Mouse (Mus musculus) lung, embryonic 15.5 days (tissue): ENCODE results near the gene Col1a1. TPM values are rescaled to one million over a fixed set of nuclear protein-coding genes. Genes with fewer than 3 reads are reported as not detected.
"Not testable (repeated sequence)": the region's sequence is repeated elsewhere in the genome, so short reads cannot be mapped to it uniquely, and the experiment has no call there.

ENCODE experiments used
- ATAC-seq: fragments of 200-750 bp; cut with Nextera tagmentation; 2 replicates; pipeline ENCODE4 v1.8.0; 2017; ENCODE audit warnings: moderate number of reproducible peaks, borderline replicate concordance; ENCODE audit not compliant: low FRiP score, low TSS enrichment; ENCODE audit errors: extremely low read depth
- H3K27ac ChIP-seq: fragments of 300-500 bp; sonication (generic); 2 replicates; pipeline ENCODE4 v1.5.1; 2015; ENCODE audit warnings: moderate library complexity, mild to moderate bottlenecking, inconsistent platforms
- H3K27me3 ChIP-seq: fragments of 300-500 bp; sonication (generic); 2 replicates; pipeline ENCODE4 v1.6.1; 2015; ENCODE audit warnings: inconsistent platforms
- H3K36me3 ChIP-seq: fragments of 300-500 bp; sonication (generic); 2 replicates; pipeline ENCODE4 v1.6.1; 2015; ENCODE audit warnings: inconsistent platforms
- H3K4me1 ChIP-seq: fragments of 300-500 bp; sonication (generic); 2 replicates; pipeline ENCODE4 v1.6.1; 2015; ENCODE audit warnings: inconsistent platforms
- H3K4me2 ChIP-seq: fragments of 300-500 bp; sonication (generic); 2 replicates; pipeline ENCODE4 v1.6.1; 2015; ENCODE audit warnings: inconsistent platforms, mild to moderate bottlenecking, moderate library complexity
- H3K4me3 ChIP-seq: fragments of 300-500 bp; sonication (generic); 2 replicates; pipeline ENCODE4 v1.5.1; 2015; ENCODE audit warnings: mild to moderate bottlenecking, inconsistent platforms
- H3K9ac ChIP-seq: fragments of 300-500 bp; sonication (generic); 2 replicates; pipeline ENCODE4 v1.6.1; 2015; ENCODE audit warnings: inconsistent platforms
- H3K9me3 ChIP-seq: fragments of 300-500 bp; sonication (generic); 2 replicates; pipeline ENCODE4 v1.6.1; 2016; ENCODE audit warnings: inconsistent platforms
- WGBS: fragments of 180-500 bp; shearing (Covaris S2); methylation state at CpG from one replicate; pipeline ENCODE4 v1.1.7; 2015; 5-methylcytosine and 5-hydroxymethylcytosine counted together
- polyA plus RNA-seq: library from polyadenylated mRNA; unstranded; fragments of >200 nt; fragmentation: Nextera tagmentation; extraction: Ambion mirVana; gene quantifications from 2 replicates; pipeline ENCODE4 v1.2.1, GENCODE M21; 2015

Col1a1 gene
- polyA plus RNA-seq, 1 experiment from 2014 or later: 1,256 TPM

DNA sequence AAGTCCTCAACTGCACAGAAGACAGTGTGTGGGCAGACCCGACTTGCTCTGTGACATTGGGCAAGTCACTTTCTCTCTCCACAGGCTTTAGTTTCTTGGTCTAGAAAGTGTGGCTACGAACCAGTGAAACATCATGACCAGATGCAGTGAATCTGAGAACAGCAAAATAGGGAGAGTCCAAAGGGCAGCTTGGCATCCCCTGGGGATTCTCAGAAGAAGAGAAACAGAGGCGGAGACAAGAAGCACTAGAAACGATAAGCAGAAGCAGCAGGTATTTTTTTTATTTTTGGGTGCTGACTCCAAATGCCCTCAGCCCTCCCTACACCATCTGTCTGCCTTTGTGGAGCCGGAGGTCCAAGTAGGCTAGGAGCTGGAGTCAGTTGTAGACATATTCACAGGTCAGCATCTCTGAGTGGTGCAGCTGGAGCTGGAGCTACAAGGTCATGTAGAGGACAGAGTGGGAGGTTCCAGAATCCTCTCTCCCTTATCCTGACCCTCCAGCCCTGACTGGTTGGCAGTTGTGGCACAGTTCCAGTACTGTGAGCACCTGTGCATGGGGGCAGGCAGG, 26.6 kb downstream of the Col1a1 start:
- WGBS: 54% methylated on average over 5 of the region's 5 CpGs
- H3K27ac ChIP-seq: no peak overlapping the region
- H3K4me2 ChIP-seq: no peak overlapping the region
- no peaks in the 10 kb centered on the region for H3K27me3 ChIP-seq
- no peak for ATAC-seq
- H3K36me3 ChIP-seq: no peaks in the 10 kb centered on the region
- H3K9ac ChIP-seq: no peak overlapping the region
- peaks cover 28% of the 10 kb centered on the region for H3K4me1 ChIP-seq
- no peaks in the 10 kb centered on the region for H3K9me3 ChIP-seq
- no peak overlapping the region for H3K4me3 ChIP-seq

DNA sequence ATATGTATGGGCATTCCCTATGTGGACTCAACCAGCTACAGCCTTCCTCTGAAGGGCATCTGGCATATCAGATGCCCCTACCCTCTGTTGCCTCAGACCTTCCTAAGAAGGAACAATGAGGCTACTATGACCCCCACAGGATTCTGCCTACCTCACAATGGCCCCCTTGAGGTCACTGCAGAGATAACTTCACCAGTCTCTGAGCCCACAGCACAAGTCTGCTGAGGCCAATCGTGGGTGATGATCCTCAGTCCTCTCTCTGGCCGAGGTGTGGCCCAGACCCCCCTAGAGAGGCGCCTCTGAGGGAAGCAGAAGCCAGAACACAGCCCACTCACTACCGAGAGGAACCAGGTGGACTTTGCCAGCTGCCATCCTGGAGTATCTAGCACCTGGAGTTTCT, 31.4 kb downstream of the Col1a1 start, which contains the start of gene Hils1:
Gene Hils1 (plus strand): TSS at position 175 of the 400 bp plus-strand sequence.
- Histone ChIP-seq H3K9ac (no peak within 1 kb of the TSS), H3K27me3 (no peaks in the 10 kb centered on the region), H3K4me3 (no peak within 1 kb of the TSS), H3K36me3 (no peaks in the 10 kb centered on the region), H3K4me1 (0 out of 2 replicates have a peak, but pooled peaks cover 7% of the 10 kb centered on the region), H3K9me3 (no peaks in the 10 kb centered on the region), H3K4me2 (no peak within 1 kb of the TSS), H3K27ac (no peak within 1 kb of the TSS)
- WGBS: 31% methylated on average over 4 of the region's 4 CpGs
- no peak for ATAC-seq

DNA sequence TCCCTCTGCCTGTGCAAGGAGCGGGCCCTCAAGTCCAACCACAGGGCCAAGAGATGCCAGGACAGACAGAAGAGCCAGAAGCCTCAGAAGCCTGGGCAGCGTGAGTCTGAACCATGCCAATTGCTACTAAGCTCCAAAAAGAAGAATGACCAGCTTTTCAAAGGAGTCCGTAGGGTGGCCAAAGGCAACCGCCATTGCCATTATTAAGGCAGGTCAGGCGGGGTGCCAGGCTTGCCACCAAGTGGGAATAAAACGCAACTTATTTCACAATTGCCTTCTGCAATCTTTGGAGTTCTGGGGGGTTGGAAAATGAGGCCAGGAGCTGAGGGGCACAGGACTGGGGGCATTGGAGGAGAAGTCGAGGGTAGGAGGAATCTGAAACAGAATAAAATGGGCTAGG, 32.2 kb downstream of the Col1a1 start:
- Histone ChIP-seq H3K9me3 (no peaks in the 10 kb centered on the region), H3K27me3 (no peaks in the 10 kb centered on the region), H3K9ac (no peak overlapping the region), H3K4me1 (no peaks in the 10 kb centered on the region), H3K4me2 (no peak overlapping the region), H3K27ac (no peak overlapping the region), H3K4me3 (no peak overlapping the region), H3K36me3 (no peaks in the 10 kb centered on the region)
- 77% methylated on average over 7 of the region's 7 CpGs for WGBS
- no peak for ATAC-seq

DNA sequence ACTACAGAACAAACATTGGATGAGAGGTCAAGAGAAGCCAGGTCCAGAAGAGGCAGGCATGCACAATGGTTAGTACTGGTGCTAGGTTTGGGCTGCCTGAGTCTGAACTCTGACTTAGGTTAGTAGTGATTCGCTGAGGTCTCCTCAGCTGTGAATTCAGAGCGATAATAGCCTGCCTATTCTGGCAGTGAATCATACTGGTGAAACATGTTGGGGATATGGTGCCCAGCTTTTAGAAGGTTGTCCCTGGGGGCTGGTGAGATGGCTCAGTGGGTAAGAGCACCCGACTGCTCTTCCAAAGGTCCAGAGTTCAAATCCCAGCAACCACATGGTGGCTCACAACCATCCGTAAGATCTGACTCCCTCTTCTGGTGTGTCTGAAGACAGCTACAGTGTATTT, 33.7 kb downstream of the Col1a1 start:
- H3K4me3 ChIP-seq, H3K4me2 ChIP-seq, H3K4me1 ChIP-seq, ATAC-seq, H3K9ac ChIP-seq, H3K36me3 ChIP-seq, H3K27me3 ChIP-seq, H3K27ac ChIP-seq, H3K9me3 ChIP-seq: not testable (repeated sequence)
- 84% methylated on average over 4 of the region's 4 CpGs for WGBS

GRCm38 (mm10) chr11:94970210-94970943, 34.4 kb downstream of the Col1a1 start:
- no peaks in the 10 kb centered on the region for H3K9me3 ChIP-seq
- H3K36me3 ChIP-seq: no peaks in the 10 kb centered on the region
- H3K4me1 ChIP-seq: no peaks in the 10 kb centered on the region
- no peak overlapping the region for H3K9ac ChIP-seq
- peak; percentile 43 for ATAC-seq
- H3K4me3 ChIP-seq: no peak overlapping the region
- no peak overlapping the region for H3K4me2 ChIP-seq
- no peak overlapping the region for H3K27ac ChIP-seq
- no peaks in the 10 kb centered on the region for H3K27me3 ChIP-seq
- 54% methylated on average over 15 of the region's 15 CpGs for WGBS

DNA sequence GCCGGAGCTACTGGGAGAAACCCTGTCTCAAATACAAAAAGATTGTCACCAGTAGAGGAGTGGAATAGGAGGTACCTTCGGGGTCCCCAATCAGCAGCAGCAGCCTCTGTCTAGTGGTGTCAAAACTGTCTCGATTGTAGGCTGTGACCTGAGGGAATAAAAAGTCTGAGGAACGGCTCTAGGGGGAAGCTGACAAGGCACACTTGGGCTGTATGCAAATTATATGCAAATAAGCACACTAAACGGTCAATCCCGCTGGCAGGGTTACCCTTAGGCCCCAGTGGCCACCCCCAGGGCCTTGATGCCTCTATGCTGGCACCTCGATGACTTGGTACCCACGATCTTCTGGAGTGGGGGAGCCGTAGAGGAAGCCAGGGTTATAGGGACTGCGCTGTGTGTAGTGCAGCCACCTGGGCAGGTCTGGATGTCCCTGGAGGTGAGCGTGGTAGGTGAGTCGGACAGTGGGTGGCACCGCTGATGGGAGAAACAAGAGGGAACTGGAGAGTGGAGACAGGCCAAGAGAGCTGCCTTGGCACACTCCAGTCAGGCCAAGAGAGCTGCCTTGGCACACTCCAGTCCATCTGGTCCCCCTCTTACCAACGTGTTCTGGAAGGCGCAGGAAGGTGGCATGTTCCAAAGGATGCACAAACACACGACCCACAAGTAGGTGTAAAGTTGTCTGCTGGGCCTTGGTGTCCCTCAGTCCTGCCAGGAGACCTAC, 36.0 kb downstream of the Col1a1 start:
- no peaks in the 10 kb centered on the region for H3K36me3 ChIP-seq
- no peak for ATAC-seq
- WGBS: 63% methylated on average over 16 of the region's 16 CpGs
- H3K27ac ChIP-seq: no peak overlapping the region
- H3K4me3 ChIP-seq: no peak overlapping the region
- H3K9me3 ChIP-seq: no peaks in the 10 kb centered on the region
- H3K9ac ChIP-seq: no peak overlapping the region
- H3K4me1 ChIP-seq: no peaks in the 10 kb centered on the region
- H3K4me2 ChIP-seq: no peak overlapping the region
- no peaks in the 10 kb centered on the region; the same call in 1 of the 2 replicates for H3K27me3 ChIP-seq

DNA sequence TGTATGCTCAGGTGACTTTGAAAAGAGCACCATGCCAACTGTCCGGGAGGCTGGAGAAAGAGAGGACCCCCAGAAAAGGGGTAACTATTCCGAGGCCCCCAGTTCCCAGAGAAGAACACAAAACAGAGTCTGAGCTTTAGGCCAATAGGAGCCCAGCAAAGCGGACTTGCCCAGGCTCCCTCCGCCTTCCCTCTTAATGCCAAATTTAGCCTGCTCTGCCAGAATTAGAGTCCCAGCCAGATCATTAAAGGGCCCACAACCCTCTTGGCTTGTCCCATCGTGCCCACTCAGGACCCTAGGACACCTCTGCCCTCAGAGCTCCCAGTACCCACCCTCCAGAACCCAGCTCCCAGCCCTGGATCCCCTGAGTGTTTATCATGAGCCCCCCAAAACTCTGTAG, 36.9 kb downstream of the Col1a1 start:
- H3K36me3 ChIP-seq: no peaks in the 10 kb centered on the region
- no peaks in the 10 kb centered on the region for H3K4me1 ChIP-seq
- H3K4me2 ChIP-seq: no peak overlapping the region
- no peak for ATAC-seq
- no peak overlapping the region for H3K4me3 ChIP-seq
- no peak overlapping the region for H3K27ac ChIP-seq
- WGBS: 51% methylated on average over 5 of the region's 5 CpGs
- no peaks in the 10 kb centered on the region; the same call in 1 of the 2 replicates for H3K27me3 ChIP-seq
- H3K9me3 ChIP-seq: no peaks in the 10 kb centered on the region
- H3K9ac ChIP-seq: no peak overlapping the region

DNA sequence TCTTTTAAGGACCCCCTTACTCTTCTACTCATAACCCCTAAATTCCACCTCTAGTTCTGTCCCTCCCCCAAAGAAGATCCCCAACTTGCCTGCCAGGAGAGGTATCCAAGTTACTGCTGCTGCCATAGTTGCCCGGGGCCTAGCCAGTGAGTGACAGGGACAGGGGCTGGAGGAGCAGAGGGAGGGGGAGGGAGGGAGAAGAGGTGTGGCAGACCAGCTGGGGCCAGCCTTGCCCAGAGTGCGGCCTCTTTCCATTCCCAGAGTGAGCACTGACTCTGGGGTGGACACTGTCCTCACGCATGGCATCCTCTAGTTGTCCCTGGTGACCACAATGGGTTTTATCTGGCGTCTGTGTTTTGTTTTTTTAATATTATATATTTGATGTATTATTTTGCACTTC, 37.3 kb downstream of the Col1a1 start:
- H3K4me3 ChIP-seq: no peak overlapping the region
- no peak overlapping the region for H3K4me2 ChIP-seq
- no peaks in the 10 kb centered on the region for H3K36me3 ChIP-seq
- H3K27ac ChIP-seq: no peak overlapping the region
- no peak overlapping the region for H3K9ac ChIP-seq
- no peaks in the 10 kb centered on the region; the same call in 1 of the 2 replicates for H3K27me3 ChIP-seq
- ATAC-seq: no peak
- H3K9me3 ChIP-seq: no peaks in the 10 kb centered on the region
- H3K4me1 ChIP-seq: 0 out of 2 replicates have a peak, but pooled peaks cover 1% of the 10 kb centered on the region
- WGBS: 51% methylated on average over 4 of the region's 4 CpGs

DNA sequence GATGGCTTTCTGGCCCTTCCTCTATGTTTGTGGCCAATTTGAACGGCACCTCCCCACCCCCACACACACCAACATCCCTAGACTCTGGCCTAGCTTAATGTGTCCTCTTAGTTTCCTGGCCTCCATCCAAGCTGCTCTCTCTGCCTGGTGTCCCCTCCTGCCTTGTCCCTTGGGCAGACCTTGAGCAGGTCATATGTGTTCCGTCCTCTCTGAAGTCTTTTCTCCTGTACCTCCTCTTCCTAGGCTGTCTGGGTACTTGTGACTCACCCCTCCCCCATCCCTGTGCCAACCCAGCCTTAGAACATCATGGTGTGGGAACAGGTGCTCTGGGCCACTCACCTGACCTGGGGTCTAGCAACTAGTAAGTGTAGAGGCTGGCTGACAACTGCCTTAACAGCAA, 38.9 kb downstream of the Col1a1 start:
- Histone ChIP-seq H3K9me3 (no peaks in the 10 kb centered on the region), H3K4me1 (peaks cover 15% of the 10 kb centered on the region; the same call in 1 of the 2 replicates), H3K9ac (no peak overlapping the region), H3K4me3 (no peak overlapping the region), H3K4me2 (no peak overlapping the region), H3K27ac (no peak overlapping the region), H3K36me3 (no peaks in the 10 kb centered on the region), H3K27me3 (no peaks in the 10 kb centered on the region; the same call in 1 of the 2 replicates)
- ATAC-seq: no peak
- 50% methylated on average over 2 of the region's 2 CpGs for WGBS

- WGBS: 60% methylated on average over 5 of the region's 5 CpGs
Observed at GRCm38 (mm10) chr11:94976199-94976598, 40.2 kb downstream of the Col1a1 start, which contains the start of gene Sgca. TSS of gene Sgca (minus strand) at chr11:94976327.

DNA sequence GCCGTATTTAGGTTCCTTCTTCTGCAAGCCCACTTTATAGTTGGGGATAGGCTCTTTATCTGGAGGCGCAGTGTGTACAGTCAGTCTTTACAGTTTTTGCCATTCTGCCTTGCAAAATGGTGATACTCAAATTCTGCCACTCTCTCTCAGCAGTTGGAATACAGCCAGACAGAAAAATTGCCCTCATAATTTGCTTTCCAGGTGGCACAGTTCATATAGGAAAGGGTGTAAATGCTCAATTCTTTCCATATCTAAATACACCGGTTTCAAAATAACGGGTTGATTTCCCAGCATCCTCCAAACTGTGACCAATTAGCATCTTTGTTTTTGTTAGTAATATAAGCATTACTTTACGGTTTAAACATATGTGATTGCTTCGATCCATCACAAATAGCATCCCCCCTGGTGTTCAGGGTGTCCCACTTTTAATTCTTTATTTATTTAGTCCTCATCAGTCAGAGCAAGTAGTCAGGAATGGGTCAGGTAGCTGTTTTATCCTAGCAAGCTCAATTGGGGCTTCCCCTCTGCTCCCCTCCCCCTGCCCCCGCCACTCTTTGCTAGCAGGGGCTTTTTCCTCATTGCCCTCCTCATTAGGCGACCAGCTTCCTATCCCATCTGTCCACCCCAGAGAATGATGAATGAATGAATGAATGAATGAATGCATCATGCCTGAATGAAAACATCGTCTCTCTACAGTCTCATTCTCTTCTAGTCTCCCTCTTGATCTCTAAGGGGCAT, 42.3 kb downstream of the Col1a1 start:
- peaks cover 15% of the 10 kb centered on the region; the same call in 1 of the 2 replicates for H3K4me1 ChIP-seq

More at GRCm38 (mm10) chr11:94976199-94976598, 40.2 kb downstream of the Col1a1 start, which contains the start of gene Sgca:
- H3K4me1 ChIP-seq: peaks cover 15% of the 10 kb centered on the region; the same call in 1 of the 2 replicates
- H3K36me3 ChIP-seq: no peaks in the 10 kb centered on the region
- no peak within 1 kb of the TSS for H3K9ac ChIP-seq
- no peak within 1 kb of the TSS for H3K27ac ChIP-seq
- no peaks in the 10 kb centered on the region for H3K9me3 ChIP-seq
- ATAC-seq: no peak
- no peak within 1 kb of the TSS for H3K4me2 ChIP-seq
- H3K4me3 ChIP-seq: no peak within 1 kb of the TSS
- H3K27me3 ChIP-seq: no peaks in the 10 kb centered on the region; the same call in 1 of the 2 replicates

More for the DNA sequence above, 42.3 kb downstream of the Col1a1 start:
- Histone ChIP-seq H3K9ac (no peak overlapping the region), H3K4me2 (peak overlapping the region; percentile 51), H3K27me3 (no peaks in the 10 kb centered on the region; the same call in 1 of the 2 replicates), H3K9me3 (no peaks in the 10 kb centered on the region), H3K27ac (no peak overlapping the region), H3K36me3 (no peaks in the 10 kb centered on the region), H3K4me3 (peak overlapping the region; percentile 15)
- WGBS: 33% methylated on average over 9 of the region's 9 CpGs
- peak; percentile 8; the same call in 1 of the 2 replicates for ATAC-seq
